Mouse (Mus musculus) adrenal gland, postnatal 10 days (tissue): ENCODE results near the gene Map7d1. TPM values are rescaled to one million over a fixed set of nuclear protein-coding genes. Genes with fewer than 3 reads are reported as not detected.
A peak's percentile ranks its signal among the peaks of the same experiment; 100 is the strongest.

Experiments
- DNase-seq: peaks from one replicate; pipeline ENCODE4 v3.0.0; 2021; ENCODE audit warnings: mixed read lengths
- total RNA-seq, 2 experiments: library from RNA; stranded (reverse); gene quantifications; 2 replicates each; pipeline ENCODE4 v1.2.3; 2021

Map7d1 gene
- total RNA-seq, 2 experiments from 2014 or later: 60.4 to 72.7 TPM

GRCm38 (mm10) chr4:126202303-126203181 is 53.6 kb downstream of the Map7d1 start, which contains the start of gene Thrap3:
Gene Thrap3, minus strand, starts transcription at chr4:126202760.
- peak; percentile 99 for DNase-seq

DNA sequence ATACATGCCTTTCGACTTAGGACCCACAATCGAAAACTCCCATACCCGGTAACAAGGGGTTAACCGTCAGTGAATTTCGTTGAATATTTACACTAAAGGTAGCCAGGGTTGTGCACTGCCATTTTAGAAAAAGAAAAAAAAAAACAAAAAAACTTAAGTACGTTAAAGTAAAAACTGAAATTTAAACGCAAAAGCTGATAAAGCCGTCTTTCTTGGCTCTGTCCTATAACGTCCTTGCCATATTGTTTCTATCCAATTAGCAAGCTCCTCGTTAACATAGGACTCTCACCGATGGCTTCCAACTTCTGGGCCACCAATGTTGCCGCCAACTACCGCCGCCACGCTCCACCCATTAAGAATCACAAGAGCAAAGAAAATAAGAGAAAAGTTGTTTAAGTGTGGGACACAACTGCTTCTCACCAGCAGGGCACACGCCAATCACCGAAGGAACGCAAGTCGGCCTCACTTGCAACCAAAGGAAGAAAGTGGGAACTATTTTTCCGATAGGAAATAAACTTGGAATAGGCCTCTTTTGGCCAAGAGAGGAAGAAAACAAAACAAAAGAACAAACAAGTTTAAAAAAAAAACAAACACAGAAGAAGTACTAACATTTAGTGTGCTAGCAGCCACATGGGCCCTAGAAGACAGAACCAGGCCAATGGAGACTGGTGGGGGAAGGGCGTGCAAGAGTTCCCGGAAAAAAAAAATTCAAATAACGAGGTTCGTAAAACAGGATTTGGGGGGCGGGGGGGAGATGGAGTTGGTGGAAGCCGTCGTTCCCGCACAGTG is 54.4 kb downstream of the Map7d1 start:
- DNase-seq: peak; percentile 62

GRCm38 (mm10) chr4:126200656-126201055 is 55.5 kb downstream of the Map7d1 start:
- peak; percentile 19 for DNase-seq

- DNase-seq: no peak
These were observed 56.1 kb downstream of the Map7d1 start for GRCm38 (mm10) chr4:126200036-126200435.

GRCm38 (mm10) chr4:126199556-126199955 is 56.6 kb downstream of the Map7d1 start:
- DNase-seq: peak; percentile 34

- DNase-seq: peak; percentile 32
These were observed 58.7 kb downstream of the Map7d1 start for GRCm38 (mm10) chr4:126197485-126197884.

- DNase-seq: no peak
These were observed 61.2 kb downstream of the Map7d1 start for GRCm38 (mm10) chr4:126194916-126195315.

DNA sequence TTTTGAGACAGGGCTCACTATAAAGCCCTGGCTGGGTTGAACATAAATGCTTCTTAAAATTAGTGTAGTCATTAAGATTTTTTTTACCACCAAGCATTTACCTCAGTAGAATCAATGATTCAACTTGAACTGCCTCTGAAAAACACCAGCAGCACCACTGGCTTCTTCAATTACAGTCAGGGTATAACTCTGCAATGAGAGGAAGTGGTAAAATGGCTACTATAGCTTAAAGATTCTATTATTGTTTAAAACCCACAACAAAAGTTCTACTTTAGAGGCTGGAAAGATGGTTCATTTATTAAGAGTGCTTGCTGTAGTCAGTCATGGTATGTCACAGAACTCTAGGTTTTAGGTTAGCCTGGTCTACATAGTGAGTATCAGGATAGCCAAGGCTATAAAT is 61.9 kb downstream of the Map7d1 start:
- no peak for DNase-seq

- peak; percentile 38 for DNase-seq
These were observed 65.5 kb downstream of the Map7d1 start for GRCm38 (mm10) chr4:126190636-126191035.

- no peak for DNase-seq
These were observed 69.0 kb downstream of the Map7d1 start for GRCm38 (mm10) chr4:126187096-126187495.

- no peak for DNase-seq
These were observed 73.1 kb downstream of the Map7d1 start for GRCm38 (mm10) chr4:126183034-126183433.

Other genes with a start within 250 kb of the Map7d1 start
- gene Csf3r, start 231.8 kb downstream of the Map7d1 start, total RNA-seq: 1 to 10 TPM; 1.4 to 1.9 TPM
- 10 to 100 TPM; 72.3 to 78.8 TPM for gene Mrps15, start 209.4 kb downstream of the Map7d1 start, total RNA-seq
- gene Oscp1, start 197.8 kb downstream of the Map7d1 start, total RNA-seq: 10 to 100 TPM in 1 of 2 experiments, 1 to 10 TPM in 1; 8.2 to 11.2 TPM
- 10 to 100 TPM; 18.2 to 23.2 TPM for gene Lsm10, start 159.7 kb downstream of the Map7d1 start, total RNA-seq
- 10 to 100 TPM; 48.4 to 53.0 TPM for gene Stk40, start 152.4 kb downstream of the Map7d1 start, total RNA-seq
- 10 to 100 TPM; 36.3 to 41.2 TPM for gene Eva1b, start 108.6 kb downstream of the Map7d1 start, total RNA-seq
- gene Sh3d21, start 92.9 kb downstream of the Map7d1 start, total RNA-seq: 1 to 10 TPM; 3.3 to 3.9 TPM
- 100 to 1,000 TPM; 177 to 229 TPM for gene Thrap3, start 53.6 kb downstream of the Map7d1 start, total RNA-seq
- gene Trappc3, start 6.0 kb upstream of the Map7d1 start, total RNA-seq: 10 to 100 TPM; 73.1 to 74.8 TPM
- gene Col8a2, start 30.4 kb upstream of the Map7d1 start, total RNA-seq: 1 to 10 TPM; 5.5 to 5.6 TPM
- gene Adprhl2, start 65.4 kb upstream of the Map7d1 start, total RNA-seq: 10 to 100 TPM; 34.0 to 34.9 TPM
- 1 to 10 TPM in 1 of 2 experiments, under 1 TPM in 1; 0.57 to 2.8 TPM for gene Tekt2, start 69.3 kb upstream of the Map7d1 start, total RNA-seq
- 10 to 100 TPM; 11.1 to 18.3 TPM for gene Ago3, start 173.2 kb upstream of the Map7d1 start, total RNA-seq
- gene Ago1, start 212.2 kb upstream of the Map7d1 start, total RNA-seq: 10 to 100 TPM; 27.1 to 34.1 TPM